Mouse (Mus musculus) G1E (cell line): Measurements from ENCODE around the gene Hs2st1. TPM values are rescaled to one million over a fixed set of nuclear protein-coding genes. Genes with fewer than 3 reads are reported as not detected.

Experiments used
- ATAC-seq: 2 replicates; pipeline ENCODE4 v1.8.0; 2016; ENCODE audit warnings: mild to moderate bottlenecking; ENCODE audit not compliant: insufficient number of reproducible peaks, poor library complexity, low FRiP score, severe bottlenecking; ENCODE audit errors: extremely low read depth
- DNase-seq: peaks from one replicate; pipeline ENCODE4 v3.0.0; 2012; ENCODE audit warnings: low spot score
- H3K27me3 ChIP-seq: 2 replicates; pipeline ENCODE4 v1.6.1; 2012; ENCODE audit warnings: mild to moderate bottlenecking, low read length, inconsistent platforms; ENCODE audit not compliant: insufficient read depth
- H3K36me3 ChIP-seq: replicated peaks from 2 replicates; pipeline ENCODE3; 2012; ENCODE audit warnings: mild to moderate bottlenecking, inconsistent platforms
- H3K4me1 ChIP-seq: 2 replicates; pipeline ENCODE4 v1.6.1; 2012; ENCODE audit warnings: low read depth, low read length, inconsistent platforms, mixed read lengths; ENCODE audit not compliant: insufficient read depth
- H3K4me3 ChIP-seq: 2 replicates; pipeline ENCODE4 v1.5.1; 2012; ENCODE audit warnings: low read depth, mild to moderate bottlenecking, inconsistent platforms, low read length, moderate library complexity, mixed read lengths
- H3K9me3 ChIP-seq: replicated peaks from 2 replicates; pipeline ENCODE4 v1.6.1; 2012; ENCODE audit warnings: inconsistent platforms
- CTCF ChIP-seq: IDR thresholded peaks from 2 replicates; pipeline ENCODE4 v1.5.1; 2012; ENCODE audit warnings: low read depth, low read length, inconsistent platforms, mixed read lengths
- GATA1 ChIP-seq: IDR thresholded peaks from 2 replicates; pipeline ENCODE4 v1.6.1; 2012; ENCODE audit warnings: borderline replicate concordance, low read length, inconsistent platforms, mixed read lengths
- GATA2 ChIP-seq: IDR thresholded peaks from 2 replicates; pipeline ENCODE4 v1.6.1; 2012; ENCODE audit warnings: low read depth, low read length, inconsistent platforms, borderline replicate concordance
- POLR2AphosphoS5 ChIP-seq: IDR thresholded peaks from 2 replicates; pipeline ENCODE4 v1.6.1; 2012; ENCODE audit warnings: low read depth, low read length, inconsistent platforms; ENCODE audit not compliant: insufficient replicate concordance
- TAL1 ChIP-seq: conservative IDR thresholded peaks from 2 replicates; pipeline ENCODE4 v1.6.1; 2012; ENCODE audit warnings: low read depth, low read length, inconsistent platforms, mixed read lengths
- polyA plus RNA-seq: library from polyadenylated mRNA; stranded (reverse); fragments of >175 nt; gene quantifications from 2 replicates; pipeline ENCODE4 v1.2.3, GENCODE M21; 2012
- total RNA-seq, 2 experiments: library from RNA; stranded (forward) in 1 of 2; stranded (reverse) in 1 of 2; fragments of 200-1000 nt in 1 of 2; fragments of >200 nt in 1 of 2; fragmentation: Nextera tagmentation in 1 of 2; gene quantifications; 2 replicates each; pipeline ENCODE4 v1.2.3; 2014 to 2017

Hs2st1 gene
- total and polyA plus RNA-seq, 3 experiments, result 6.1 to 40.6 (median 37.8) TPM

DNA sequence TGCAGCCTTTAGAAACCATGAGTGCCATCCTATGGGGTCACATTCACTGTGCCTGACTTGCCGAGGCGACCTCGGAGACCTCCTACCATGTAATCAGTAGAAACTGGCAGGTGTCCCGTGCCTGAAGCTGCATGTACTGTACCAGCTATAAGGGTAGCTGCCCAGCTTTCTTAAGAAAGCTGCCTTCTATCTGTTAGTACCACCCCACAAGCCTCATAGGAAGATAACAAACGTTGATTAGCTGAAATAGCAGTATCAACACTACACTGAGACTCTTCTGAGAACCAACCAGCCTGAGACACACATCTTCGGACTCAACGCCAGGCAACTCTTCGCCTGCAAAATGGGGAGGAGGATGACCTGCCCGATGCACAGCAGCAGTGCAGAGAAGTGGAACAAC is 122.1 kb downstream of the Hs2st1 start:
- no peaks in the 10 kb centered on the region for H3K9me3 ChIP-seq
- no peak overlapping the region for H3K4me3 ChIP-seq
- no peak for TF ChIP-seq TAL1
- TF ChIP-seq CTCF, result no peak
- peaks cover 8% of the 10 kb centered on the region for H3K4me1 ChIP-seq
- H3K27me3 ChIP-seq, result no peaks in the 10 kb centered on the region
- DNase-seq (no peak), ATAC-seq (no peak)
- peaks cover 83% of the 10 kb centered on the region for H3K36me3 ChIP-seq

DNA sequence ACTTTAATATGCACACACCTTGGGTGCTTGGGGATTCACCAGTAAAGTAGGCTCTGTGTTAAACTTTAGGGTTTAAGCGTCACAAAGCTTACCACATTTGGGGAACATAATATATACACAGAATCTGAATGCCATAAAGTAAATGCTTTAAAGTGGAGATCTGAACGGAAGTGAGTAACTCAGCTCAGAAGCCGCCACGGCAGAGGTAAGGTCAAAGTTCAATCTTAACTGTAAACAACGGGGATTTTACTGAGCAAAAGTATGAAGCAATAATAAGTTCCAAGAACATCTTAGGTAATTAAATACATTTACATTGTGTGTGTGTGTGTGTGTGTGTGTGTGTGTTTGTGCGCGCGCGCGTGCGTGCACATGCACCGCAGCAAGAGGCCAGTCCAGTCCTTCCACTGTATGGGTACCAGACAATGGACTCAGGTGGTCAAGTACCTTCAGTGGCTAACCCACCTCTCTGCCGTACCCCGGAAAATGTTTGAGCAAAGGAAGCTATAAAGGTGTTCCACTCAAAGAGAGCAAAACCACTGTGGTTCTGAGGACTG is 123.8 kb downstream of the Hs2st1 start:
- no peak for TF ChIP-seq POLR2AphosphoS5
- no peak for TF ChIP-seq TAL1
- no peak for TF ChIP-seq GATA2
- TF ChIP-seq CTCF, result no peak
- peaks cover 76% of the 10 kb centered on the region for H3K36me3 ChIP-seq
- H3K4me1 ChIP-seq, result peaks cover 8% of the 10 kb centered on the region
- ATAC-seq (no peak), DNase-seq (no peak)
- no peak overlapping the region for H3K4me3 ChIP-seq
- no peaks in the 10 kb centered on the region for H3K9me3 ChIP-seq
- no peaks in the 10 kb centered on the region for H3K27me3 ChIP-seq

GRCm38 (mm10) chr3:144437871-144438398 is 132.0 kb downstream of the Hs2st1 start:
- TF ChIP-seq GATA1, result no peak
- no peak for TF ChIP-seq TAL1
- no peak for TF ChIP-seq CTCF
- TF ChIP-seq GATA2, result no peak
- no peak for TF ChIP-seq POLR2AphosphoS5
- DNase-seq, result no peak
- no peak for ATAC-seq
- Histone ChIP-seq H3K27me3 (no peaks in the 10 kb centered on the region), H3K4me3 (no peak overlapping the region), H3K9me3 (no peaks in the 10 kb centered on the region), H3K4me1 (peaks cover 5% of the 10 kb centered on the region; the same call in 1 of the 2 replicates), H3K36me3 (peaks cover 69% of the 10 kb centered on the region)

DNA sequence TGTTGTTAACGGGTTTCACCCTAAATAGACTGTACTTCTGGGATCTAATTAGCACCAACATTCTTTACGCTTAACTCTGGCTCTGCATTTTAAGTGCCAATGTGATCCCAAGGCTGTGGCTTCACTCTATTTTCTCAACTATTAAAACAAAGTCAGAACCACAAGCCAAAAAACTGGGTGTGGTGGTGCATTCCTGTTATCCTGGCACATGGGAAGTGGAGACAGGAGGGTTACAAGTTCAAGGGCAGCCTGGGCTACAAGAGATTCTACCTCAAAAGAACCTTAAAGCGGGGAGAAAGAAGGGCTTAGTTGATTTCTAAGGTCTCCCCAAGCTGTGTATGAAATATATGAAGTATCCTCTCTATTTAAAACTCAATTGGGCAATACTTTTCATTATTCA is 133.9 kb downstream of the Hs2st1 start:
- Histone ChIP-seq H3K4me1 (peaks cover 5% of the 10 kb centered on the region; the same call in 1 of the 2 replicates), H3K9me3 (no peaks in the 10 kb centered on the region), H3K36me3 (peaks cover 75% of the 10 kb centered on the region), H3K4me3 (no peak overlapping the region), H3K27me3 (no peaks in the 10 kb centered on the region)
- DNase-seq, result no peak
- no peak for ATAC-seq
- no peak for TF ChIP-seq POLR2AphosphoS5
- no peak for TF ChIP-seq GATA1
- TF ChIP-seq TAL1, result no peak
- no peak for TF ChIP-seq GATA2
- TF ChIP-seq CTCF, result no peak

DNA sequence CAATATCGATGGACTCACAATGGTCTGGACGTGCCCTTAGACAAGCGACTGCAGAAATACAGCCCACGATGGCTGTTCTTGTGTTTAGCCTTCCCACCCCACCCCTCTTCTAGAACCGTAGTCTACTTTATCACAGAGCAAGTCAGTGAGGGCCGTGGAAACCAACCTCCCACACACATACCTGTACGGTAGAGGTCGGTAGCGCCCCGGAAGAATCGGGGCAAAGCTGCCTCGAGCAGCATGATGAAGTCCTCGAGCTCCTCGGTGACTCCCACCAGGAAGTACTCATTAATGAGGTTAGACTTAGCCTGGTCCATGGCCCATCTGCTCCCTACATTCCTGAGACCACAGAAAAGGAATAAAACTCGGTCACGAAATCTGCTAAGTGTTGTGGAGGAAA is 134.7 kb downstream of the Hs2st1 start:
- Histone ChIP-seq H3K4me3 (no peak overlapping the region), H3K36me3 (peaks cover 74% of the 10 kb centered on the region)
- TF ChIP-seq TAL1 (no peak), CTCF (no peak), POLR2AphosphoS5 (no peak), GATA2 (no peak), GATA1 (no peak)

DNA sequence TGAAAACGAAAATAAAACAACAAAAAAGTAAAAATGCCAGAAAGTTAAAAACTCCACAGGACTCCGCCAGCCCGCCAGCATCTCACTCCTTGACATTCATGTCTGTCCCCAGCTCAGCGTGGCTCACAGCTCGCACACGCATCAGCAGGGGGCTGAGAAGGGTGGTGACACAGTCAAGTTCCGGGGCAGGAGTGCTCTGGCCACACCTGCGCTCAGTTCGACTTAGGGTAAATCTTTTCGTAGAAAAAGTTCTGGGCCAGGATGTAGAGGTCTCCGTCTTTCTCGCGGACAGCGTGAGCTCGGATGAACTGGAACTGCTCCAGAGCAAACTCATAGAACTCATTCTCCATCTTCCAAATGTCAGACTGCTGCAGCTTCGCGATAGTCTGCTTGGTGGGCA is 135.7 kb downstream of the Hs2st1 start:
- TF ChIP-seq TAL1 (no peak), CTCF (no peak), GATA2 (no peak), GATA1 (no peak), POLR2AphosphoS5 (no peak)
- Histone ChIP-seq H3K4me1 (peaks cover 12% of the 10 kb centered on the region), H3K36me3 (peaks cover 74% of the 10 kb centered on the region), H3K4me3 (no peak overlapping the region), H3K27me3 (no peaks in the 10 kb centered on the region), H3K9me3 (no peaks in the 10 kb centered on the region)
- no peak for DNase-seq
- ATAC-seq, result no peak

More for the DNA sequence above, 134.7 kb downstream of the Hs2st1 start:
- no peak for ATAC-seq
- Histone ChIP-seq H3K9me3 (no peaks in the 10 kb centered on the region), H3K27me3 (no peaks in the 10 kb centered on the region), H3K4me1 (peaks cover 7% of the 10 kb centered on the region)
- DNase-seq, result no peak
